Mouse (Mus musculus): ENCODE data around the gene Areg. TPM values are rescaled to one million over a fixed set of nuclear protein-coding genes. Genes with fewer than 3 reads are reported as not detected.
A peak's percentile ranks its signal among the peaks of the same experiment; 100 is the strongest.

The Areg gene
- not detected in 2 replicates for polyA plus RNA-seq (2016; fragmentation: Nextera tagmentation; extraction: Ambion mirVana)

DNA sequence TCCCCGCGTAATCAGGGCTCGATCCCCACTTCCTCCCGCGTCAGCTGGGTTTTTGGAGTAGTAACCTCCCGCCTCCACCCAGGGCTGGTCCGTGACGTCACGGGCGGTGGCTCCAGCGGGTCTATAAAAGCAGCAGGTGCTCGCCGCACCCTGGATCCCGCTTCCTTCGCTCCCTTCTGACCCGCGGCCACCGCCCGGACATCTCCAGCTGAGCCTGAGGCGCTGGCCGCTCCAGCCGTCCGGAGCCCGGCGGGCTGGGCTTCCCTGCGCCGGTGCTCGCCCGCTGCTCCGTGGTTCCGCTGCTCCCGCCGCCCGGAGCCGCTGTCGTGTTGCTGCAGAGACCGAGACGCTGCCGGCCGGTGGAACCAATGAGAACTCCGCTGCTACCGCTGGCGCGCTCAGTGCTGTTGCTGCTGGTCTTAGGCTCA, at the start of gene Areg:
TSS of gene Areg (plus strand) at position 154 of the 428 bp plus-strand sequence.
- Histone ChIP-seq H3K27ac (replicated peaks) (no peak within 1 kb of the TSS), H3K9me3 (no peaks in the 10 kb centered on the region), H3K27me3 (peaks cover 24% of the 10 kb centered on the region), H3K4me1 (peaks cover 3% of the 10 kb centered on the region; the same call in 1 of the 2 replicates), H3K36me3 (no peaks in the 10 kb centered on the region), H3K4me3 (peak within 1 kb of the TSS; percentile 64), H3K4me2 (replicated peaks) (peak within 1 kb of the TSS; percentile 91), H3K9ac (replicated peaks) (peak within 1 kb of the TSS; percentile 52)
- peak; percentile 92 for ATAC-seq (ENCODE audit: low FRiP score, low read depth)
- WGBS, result under 1% methylated on average over 44 of the region's 44 CpGs

DNA sequence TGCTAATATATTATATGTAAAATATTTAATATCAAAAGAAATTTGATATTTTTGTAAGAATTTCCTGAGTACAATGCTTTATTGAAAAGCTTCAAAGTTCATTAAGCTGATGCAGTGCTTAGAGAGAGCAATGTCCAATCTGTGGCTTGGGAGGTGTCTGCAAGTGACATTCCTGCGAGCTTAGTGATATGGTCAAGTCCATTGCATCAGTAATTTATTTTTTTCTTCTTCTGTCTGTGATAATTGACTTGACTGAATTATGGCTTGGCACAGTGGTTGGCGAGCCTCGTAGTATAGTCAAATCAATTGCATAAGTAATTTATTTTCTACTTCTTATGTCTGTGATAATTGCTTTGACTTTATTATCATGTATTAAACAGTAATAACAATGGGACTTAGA, 49.1 kb upstream of the Areg start:
- ATAC-seq (ENCODE audit: low FRiP score, low read depth), result no peak
- H3K4me3 ChIP-seq, result no peak overlapping the region
- H3K27me3 ChIP-seq, result no peaks in the 10 kb centered on the region
- H3K9me3 ChIP-seq, result no peaks in the 10 kb centered on the region
- H3K27ac ChIP-seq (replicated peaks), result no peak overlapping the region
- no peaks in the 10 kb centered on the region for H3K36me3 ChIP-seq
- H3K4me2 ChIP-seq (replicated peaks), result no peak overlapping the region
- WGBS, result 88% methylated on average over 3 of the region's 3 CpGs
- H3K9ac ChIP-seq (replicated peaks), result no peak overlapping the region
- no peaks in the 10 kb centered on the region for H3K4me1 ChIP-seq

DNA sequence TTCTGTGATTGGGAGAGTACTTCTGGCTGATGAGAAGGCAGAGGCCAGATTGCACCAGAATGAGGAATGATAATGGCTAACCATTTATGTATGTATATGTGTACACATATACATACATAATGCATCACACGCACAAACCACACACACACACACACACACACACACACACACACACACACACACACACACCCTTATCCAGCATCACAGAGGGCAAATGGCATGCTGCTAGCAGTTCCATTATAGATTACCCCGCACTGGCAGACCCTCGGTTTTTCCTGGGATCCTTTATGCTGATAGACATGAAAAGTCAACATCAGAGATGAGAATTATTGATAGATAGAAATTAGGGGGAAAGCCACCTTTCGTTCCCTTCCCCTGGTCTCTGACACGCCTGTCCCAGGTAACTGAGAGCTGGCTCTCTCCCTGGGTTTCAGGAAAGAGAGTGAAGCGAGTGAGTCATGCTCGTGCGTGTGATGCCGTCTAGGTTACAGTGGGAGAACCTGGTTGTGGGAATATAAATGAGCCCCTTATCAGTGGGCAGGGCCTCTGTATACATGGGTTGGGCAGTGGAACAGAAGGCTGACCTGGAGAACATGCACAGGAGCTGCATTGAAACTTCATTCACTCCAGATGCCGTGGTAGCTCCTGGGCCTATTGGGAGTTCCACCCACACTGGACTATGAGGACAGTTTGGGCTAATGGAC, 41.3 kb upstream of the Areg start:
- H3K9ac ChIP-seq (replicated peaks), result no peak overlapping the region
- H3K27me3 ChIP-seq, result no peaks in the 10 kb centered on the region
- 91% methylated on average over 10 of the region's 10 CpGs for WGBS
- no peak overlapping the region for H3K4me2 ChIP-seq (replicated peaks)
- no peak overlapping the region for H3K4me3 ChIP-seq
- no peaks in the 10 kb centered on the region for H3K9me3 ChIP-seq
- no peak overlapping the region for H3K27ac ChIP-seq (replicated peaks)
- no peaks in the 10 kb centered on the region for H3K36me3 ChIP-seq
- H3K4me1 ChIP-seq, result no peaks in the 10 kb centered on the region
- no peak for ATAC-seq (ENCODE audit: low FRiP score, low read depth)

DNA sequence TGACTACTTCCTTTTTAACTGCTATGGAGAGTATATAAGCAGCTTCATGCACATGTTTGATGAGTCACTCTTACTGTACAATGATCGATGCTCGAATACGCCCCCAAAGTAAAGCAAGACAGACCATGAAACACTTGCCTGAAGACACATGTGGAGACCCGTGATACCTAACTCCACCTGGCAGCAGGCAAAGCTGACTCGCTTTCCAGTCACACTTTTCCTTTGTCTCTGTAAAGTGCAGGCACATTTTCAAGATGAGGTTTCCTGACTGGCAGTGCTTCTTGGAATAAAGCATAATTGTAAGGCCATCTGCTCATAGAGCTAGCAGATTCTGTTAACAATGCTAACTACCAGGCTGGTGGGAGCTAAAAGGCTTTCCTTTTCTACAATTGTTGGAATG, 37.7 kb upstream of the Areg start:
- Histone ChIP-seq H3K27ac (replicated peaks) (no peak overlapping the region), H3K4me3 (no peak overlapping the region), H3K4me2 (replicated peaks) (no peak overlapping the region), H3K9me3 (no peaks in the 10 kb centered on the region), H3K4me1 (no peaks in the 10 kb centered on the region), H3K9ac (replicated peaks) (no peak overlapping the region), H3K27me3 (no peaks in the 10 kb centered on the region), H3K36me3 (no peaks in the 10 kb centered on the region)
- 97% methylated on average over 5 of the region's 5 CpGs for WGBS
- ATAC-seq (ENCODE audit: low FRiP score, low read depth), result no peak

DNA sequence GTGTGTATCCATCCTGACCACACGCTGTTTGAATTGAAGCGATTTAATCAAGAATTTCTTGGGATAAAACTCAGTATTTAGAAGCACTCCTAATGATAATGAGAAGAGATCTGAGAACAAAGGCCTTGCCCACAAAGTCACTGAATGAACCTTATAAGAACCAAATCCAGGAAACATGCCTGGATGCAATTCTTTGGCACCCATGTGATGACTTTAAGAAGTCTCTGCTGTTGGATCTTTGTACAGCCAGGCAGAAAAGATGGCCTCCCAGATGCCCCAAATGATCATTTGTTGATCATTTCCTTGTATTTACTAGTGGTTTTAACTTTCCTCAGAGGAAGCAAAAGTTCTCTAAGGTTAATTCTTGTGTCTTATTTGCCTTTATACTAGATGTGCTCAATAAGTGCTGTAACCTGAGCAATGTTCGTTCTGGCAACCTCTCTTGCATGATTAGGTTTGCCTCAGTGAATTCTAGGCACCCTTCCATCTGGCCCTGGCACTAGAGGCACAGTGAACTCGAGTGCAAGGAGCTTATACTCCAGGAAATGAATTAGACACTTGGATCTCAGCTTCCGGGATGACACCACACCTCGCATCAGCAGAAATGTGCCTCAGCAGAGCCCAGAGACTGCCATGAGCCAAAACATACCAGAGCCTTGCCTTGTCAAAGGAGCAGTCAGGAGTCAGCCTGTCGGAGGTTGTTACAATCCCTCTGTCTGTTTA, 35.3 kb upstream of the Areg start:
- Histone ChIP-seq H3K4me1 (no peaks in the 10 kb centered on the region), H3K4me3 (no peak overlapping the region), H3K9ac (replicated peaks) (no peak overlapping the region), H3K9me3 (no peaks in the 10 kb centered on the region), H3K27ac (replicated peaks) (no peak overlapping the region), H3K36me3 (no peaks in the 10 kb centered on the region), H3K4me2 (replicated peaks) (no peak overlapping the region), H3K27me3 (no peaks in the 10 kb centered on the region)
- no peak for ATAC-seq (ENCODE audit: low FRiP score, low read depth)
- 85% methylated on average over 7 of the region's 7 CpGs for WGBS

DNA sequence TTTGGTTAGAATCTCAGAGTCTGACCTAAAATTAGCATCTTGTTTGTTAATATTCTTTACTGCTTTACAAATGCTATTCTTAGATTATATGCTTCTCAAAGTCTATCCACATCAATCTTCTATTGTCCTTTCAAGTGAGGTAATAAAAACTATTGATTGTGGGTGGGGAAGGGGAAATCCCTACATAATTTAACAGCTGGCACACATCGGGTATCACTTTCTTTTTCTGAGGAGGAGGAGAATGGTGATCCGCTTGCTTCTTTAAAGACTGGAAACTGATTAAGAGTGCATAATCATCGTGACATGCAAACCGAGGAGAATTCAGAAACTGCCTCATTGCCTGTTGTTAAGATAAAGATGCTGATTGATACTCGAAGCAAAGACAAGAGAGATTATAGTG, 33.2 kb upstream of the Areg start:
- Histone ChIP-seq H3K9ac (replicated peaks) (no peak overlapping the region), H3K27ac (replicated peaks) (no peak overlapping the region), H3K4me2 (replicated peaks) (no peak overlapping the region), H3K4me1 (no peaks in the 10 kb centered on the region), H3K4me3 (no peak overlapping the region), H3K27me3 (no peaks in the 10 kb centered on the region), H3K36me3 (no peaks in the 10 kb centered on the region), H3K9me3 (no peaks in the 10 kb centered on the region)
- no peak for ATAC-seq (ENCODE audit: low FRiP score, low read depth)
- 67% methylated on average over 5 of the region's 5 CpGs for WGBS

DNA sequence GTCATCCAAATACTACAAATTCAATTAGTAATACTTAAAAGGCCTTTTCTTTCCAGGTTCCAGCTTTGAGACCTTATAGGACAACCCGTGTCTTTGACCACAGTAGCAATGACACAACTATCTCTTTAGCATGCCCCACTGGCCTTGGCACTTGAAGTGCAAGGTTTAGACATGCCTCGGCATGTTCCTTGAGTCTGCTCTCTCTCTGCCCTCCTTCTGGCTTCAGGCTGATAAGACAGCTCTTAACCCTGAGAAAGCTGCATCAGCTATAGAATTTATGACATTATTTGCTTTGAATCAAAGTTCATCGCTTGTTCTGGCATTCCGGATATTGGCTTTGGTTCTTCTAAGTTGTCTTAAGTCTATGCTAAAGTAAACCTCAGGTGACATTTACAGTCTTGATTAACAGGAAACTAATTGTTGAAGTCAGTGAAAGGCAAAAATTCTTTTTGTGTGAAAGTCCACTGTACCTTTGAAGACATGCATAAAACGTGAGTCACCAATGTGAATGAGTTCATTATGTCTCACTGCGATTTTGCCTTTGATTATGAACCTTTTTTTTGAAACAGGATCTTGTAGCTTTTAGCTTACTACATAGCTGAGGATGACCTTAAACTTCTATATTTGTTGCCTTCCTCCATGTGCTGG, 29.3 kb upstream of the Areg start:
- Histone ChIP-seq H3K27ac (replicated peaks) (no peak overlapping the region), H3K9me3 (no peaks in the 10 kb centered on the region), H3K9ac (replicated peaks) (no peak overlapping the region), H3K36me3 (no peaks in the 10 kb centered on the region), H3K4me1 (no peaks in the 10 kb centered on the region), H3K4me2 (replicated peaks) (no peak overlapping the region), H3K4me3 (no peak overlapping the region), H3K27me3 (no peaks in the 10 kb centered on the region)
- no peak for ATAC-seq (ENCODE audit: low FRiP score, low read depth)
- WGBS, result 89% methylated on average over 6 of the region's 6 CpGs

DNA sequence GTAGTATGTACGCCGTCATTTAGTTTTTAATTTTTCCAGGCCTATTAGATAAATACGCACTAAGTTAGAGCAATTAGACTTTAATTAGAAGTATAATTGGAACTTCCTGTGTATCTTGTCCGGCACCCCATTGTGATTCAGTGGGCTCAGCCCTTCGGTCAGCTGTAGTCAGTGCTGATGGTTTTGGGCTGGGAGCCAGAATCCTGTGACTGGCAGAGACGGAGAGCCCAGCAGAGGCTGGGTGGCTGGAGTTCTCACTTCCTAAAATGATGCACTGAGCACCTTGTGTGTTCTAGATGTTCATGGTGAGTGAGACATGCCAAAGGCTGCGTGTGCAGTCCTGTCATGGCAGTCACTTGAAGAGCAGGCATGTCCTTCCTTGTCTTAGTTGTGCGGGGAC, 28.4 kb upstream of the Areg start:
- WGBS, result 87% methylated on average over 8 of the region's 8 CpGs
- Histone ChIP-seq H3K4me2 (replicated peaks) (no peak overlapping the region), H3K9me3 (no peaks in the 10 kb centered on the region), H3K27ac (replicated peaks) (no peak overlapping the region), H3K27me3 (no peaks in the 10 kb centered on the region), H3K36me3 (no peaks in the 10 kb centered on the region), H3K9ac (replicated peaks) (no peak overlapping the region), H3K4me3 (no peak overlapping the region), H3K4me1 (no peaks in the 10 kb centered on the region)
- ATAC-seq (ENCODE audit: low FRiP score, low read depth), result no peak

DNA sequence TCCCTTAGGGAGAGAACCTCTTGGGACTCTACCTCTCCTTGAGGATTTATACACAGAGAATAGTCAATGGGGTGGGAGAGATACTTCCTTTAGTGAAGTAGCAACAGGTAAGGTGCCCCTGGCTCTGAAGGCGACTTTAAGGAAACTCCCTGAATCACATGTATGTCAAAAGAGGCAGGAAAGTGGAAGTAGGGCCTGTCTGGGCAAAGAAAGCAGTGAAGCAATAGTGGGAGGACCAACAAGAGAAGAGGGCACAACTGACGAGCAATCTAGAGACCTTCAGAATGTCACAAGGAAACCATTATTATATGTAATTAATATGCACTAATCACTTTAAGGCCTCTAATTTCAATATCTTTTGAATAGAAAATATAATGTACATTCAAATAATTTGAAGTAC, 25.4 kb upstream of the Areg start:
- H3K4me3 ChIP-seq, result no peak overlapping the region
- no peak for ATAC-seq (ENCODE audit: low FRiP score, low read depth)
- 94% methylated on average over 2 of the region's 2 CpGs for WGBS

DNA sequence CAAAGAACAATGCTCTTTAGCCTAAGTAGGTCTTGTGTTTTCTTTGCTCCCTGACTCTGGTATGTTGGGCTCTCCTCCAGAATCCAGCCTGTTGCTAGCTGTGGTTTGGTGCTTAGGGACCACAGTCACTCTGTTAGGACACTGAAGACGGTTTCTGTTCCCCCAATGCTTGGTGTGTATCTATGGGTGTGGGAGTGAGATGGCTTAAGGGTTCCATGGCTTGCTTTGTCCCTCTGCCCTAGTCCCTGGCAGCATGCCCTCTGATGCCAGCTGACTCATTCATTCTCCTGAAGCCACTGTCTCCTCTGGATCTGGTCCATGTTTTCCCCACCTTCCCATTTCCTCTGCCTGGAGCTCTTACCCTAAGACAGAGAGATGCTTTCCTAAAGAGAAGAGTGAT, 24.8 kb upstream of the Areg start:
- H3K4me1 ChIP-seq, result no peaks in the 10 kb centered on the region
- ATAC-seq (ENCODE audit: low FRiP score, low read depth), result no peak
- H3K4me2 ChIP-seq (replicated peaks), result no peak overlapping the region
- WGBS, result 86% methylated on average over 1 of the region's 1 CpGs
- H3K36me3 ChIP-seq, result no peaks in the 10 kb centered on the region
- no peak overlapping the region for H3K9ac ChIP-seq (replicated peaks)
- H3K27ac ChIP-seq (replicated peaks), result no peak overlapping the region
- no peak overlapping the region for H3K4me3 ChIP-seq
- H3K27me3 ChIP-seq, result no peaks in the 10 kb centered on the region
- no peaks in the 10 kb centered on the region for H3K9me3 ChIP-seq

More for the DNA sequence above, 25.4 kb upstream of the Areg start:
- Histone ChIP-seq H3K9ac (replicated peaks) (no peak overlapping the region), H3K36me3 (no peaks in the 10 kb centered on the region), H3K27ac (replicated peaks) (no peak overlapping the region), H3K4me2 (replicated peaks) (no peak overlapping the region), H3K9me3 (no peaks in the 10 kb centered on the region), H3K27me3 (no peaks in the 10 kb centered on the region), H3K4me1 (no peaks in the 10 kb centered on the region)

DNA sequence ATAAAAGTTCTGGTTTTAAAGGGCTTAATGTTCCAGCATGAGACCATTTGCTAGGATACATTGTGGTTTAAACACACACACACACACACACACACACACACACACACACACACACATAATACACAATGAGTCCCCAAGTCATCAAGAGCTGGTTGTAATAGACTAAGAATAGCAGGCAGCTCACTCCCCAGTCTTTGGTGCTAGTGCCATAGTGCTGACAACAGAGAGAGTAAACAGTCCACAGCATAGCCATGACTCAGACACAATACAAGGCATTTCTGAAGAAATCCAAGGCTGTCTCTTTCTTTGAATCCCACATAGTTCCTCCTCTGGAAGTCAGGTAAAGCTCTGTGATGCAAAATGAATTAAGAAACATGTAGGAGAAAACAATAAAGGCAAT, 20.8 kb upstream of the Areg start:
- no peaks in the 10 kb centered on the region for H3K27me3 ChIP-seq
- H3K9me3 ChIP-seq, result no peaks in the 10 kb centered on the region
- no peak overlapping the region for H3K9ac ChIP-seq (replicated peaks)
- no peak for ATAC-seq (ENCODE audit: low FRiP score, low read depth)
- no peak overlapping the region for H3K4me2 ChIP-seq (replicated peaks)
- no peak overlapping the region for H3K4me3 ChIP-seq
- H3K36me3 ChIP-seq, result no peaks in the 10 kb centered on the region
- H3K27ac ChIP-seq (replicated peaks), result no peak overlapping the region
- H3K4me1 ChIP-seq, result no peaks in the 10 kb centered on the region

DNA sequence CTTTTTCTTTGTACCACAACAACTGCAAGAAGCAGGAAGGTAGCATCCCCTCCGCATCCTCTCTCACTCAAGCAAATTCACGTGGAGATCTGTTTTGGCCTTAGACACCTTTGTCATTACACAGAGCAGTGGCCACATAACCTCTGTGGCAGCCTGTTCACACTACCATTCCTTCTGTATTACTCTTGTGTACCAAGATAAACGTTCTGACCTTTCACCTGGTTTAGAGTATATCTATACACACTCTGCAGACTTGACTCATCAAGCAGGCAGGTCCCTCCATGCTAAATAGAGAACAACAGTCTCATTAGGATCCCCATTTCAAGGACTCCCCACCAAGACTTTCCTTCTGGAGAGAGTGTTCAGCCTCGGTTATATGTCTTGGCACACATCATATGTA, 16.0 kb upstream of the Areg start:
- no peaks in the 10 kb centered on the region for H3K36me3 ChIP-seq
- H3K27ac ChIP-seq (replicated peaks), result no peak overlapping the region
- no peak for ATAC-seq (ENCODE audit: low FRiP score, low read depth)
- WGBS, result 79% methylated on average over 4 of the region's 4 CpGs
- H3K4me2 ChIP-seq (replicated peaks), result no peak overlapping the region
- no peak overlapping the region for H3K4me3 ChIP-seq
- no peaks in the 10 kb centered on the region for H3K9me3 ChIP-seq
- H3K27me3 ChIP-seq, result no peaks in the 10 kb centered on the region
- H3K9ac ChIP-seq (replicated peaks), result no peak overlapping the region
- no peaks in the 10 kb centered on the region for H3K4me1 ChIP-seq

Measured in midbrain, embryonic 12.5 days (tissue).